Mouse (Mus musculus) layer of hippocampus, postnatal 25 days (tissue): ENCODE data around the gene Cog8. TPM values are rescaled to one million over a fixed set of nuclear protein-coding genes. Genes with fewer than 3 reads are reported as not detected.
A peak's percentile ranks its signal among the peaks of the same experiment; 100 is the strongest.
"Not testable (repeated sequence)": the region's sequence is repeated elsewhere in the genome, so short reads cannot be mapped to it uniquely, and the experiment has no call there.

ENCODE experiments used
- DNase-seq, 2 experiments: peaks; one replicate each; pipeline ENCODE4 v3.0.0; 2022; ENCODE audit warnings: mixed read lengths in 2 of 2, low spot score in 1 of 2; ENCODE audit errors: extremely low spot score in 1 of 2
- total RNA-seq, 2 experiments: library from RNA; stranded (reverse); gene quantifications; 2 replicates each; pipeline ENCODE4 v1.2.3; 2021

Gene Cog8
- total RNA-seq, 2 experiments from 2014 or later, result 28.7 to 28.9 TPM

- DNase-seq, result no peak
These were observed 9.5 kb downstream of the Cog8 start for GRCm38 (mm10) chr8:107046976-107047375.

- DNase-seq, result no peak
These were observed 11.0 kb downstream of the Cog8 start for GRCm38 (mm10) chr8:107045478-107045877.

GRCm38 (mm10) chr8:107040632-107041031, 15.9 kb downstream of the Cog8 start:
- no peak for DNase-seq

GRCm38 (mm10) chr8:107036626-107037025, 19.9 kb downstream of the Cog8 start:
- DNase-seq, result no peak

- DNase-seq, result no peak
These were observed 20.8 kb downstream of the Cog8 start for GRCm38 (mm10) chr8:107035641-107036040.

- not testable (repeated sequence) for DNase-seq
These were observed 22.9 kb downstream of the Cog8 start for GRCm38 (mm10) chr8:107033609-107034008.

- DNase-seq, result peak in 1 of 2 experiments; percentile 16
These were observed 24.9 kb downstream of the Cog8 start for GRCm38 (mm10) chr8:107031577-107032090.

- peak; percentile 93 to 95 for DNase-seq
These were observed 25.6 kb downstream of the Cog8 start, which contains the start of gene Vps4a for GRCm38 (mm10) chr8:107030650-107031576. Vps4a (plus strand) TSS chr8:107031222.

- DNase-seq, result no peak
These were observed 26.4 kb downstream of the Cog8 start for GRCm38 (mm10) chr8:107030058-107030457.

- no peak for DNase-seq
These were observed 27.2 kb downstream of the Cog8 start for GRCm38 (mm10) chr8:107029310-107029709.

GRCm38 (mm10) chr8:107023479-107023878, 33.0 kb downstream of the Cog8 start:
- DNase-seq, result no peak

- DNase-seq, result no peak
These were observed 41.6 kb downstream of the Cog8 start for GRCm38 (mm10) chr8:107014915-107015314.

- no peak for DNase-seq
These were observed 43.8 kb downstream of the Cog8 start for GRCm38 (mm10) chr8:107012666-107013065.

GRCm38 (mm10) chr8:107007795-107008194, 48.7 kb downstream of the Cog8 start:
- no peak for DNase-seq

GRCm38 (mm10) chr8:107002532-107002931, 54.0 kb downstream of the Cog8 start:
- peak; percentile 78 to 95 for DNase-seq

- peak in 1 of 2 experiments; percentile 51 for DNase-seq
These were observed 57.4 kb downstream of the Cog8 start for GRCm38 (mm10) chr8:106999068-106999467.

GRCm38 (mm10) chr8:106997416-106997815, 59.1 kb downstream of the Cog8 start:
- no peak for DNase-seq

- DNase-seq, result not testable (repeated sequence)
These were observed 60.1 kb downstream of the Cog8 start for GRCm38 (mm10) chr8:106996339-106996738.
